Mouse (Mus musculus): Measurements from ENCODE around the gene Cd6.
A peak's percentile ranks its signal among the peaks of the same experiment; 100 is the strongest.

The Cd6 gene

GRCm38 (mm10) chr19:10798576-10798975 is 31.3 kb downstream of the Cd6 start:
- no peak for DNase-seq

GRCm38 (mm10) chr19:10794916-10795315 is 34.9 kb downstream of the Cd6 start:
- DNase-seq, result no peak

GRCm38 (mm10) chr19:10793044-10793443 is 36.8 kb downstream of the Cd6 start:
- DNase-seq, result no peak

GRCm38 (mm10) chr19:10790323-10790722 is 39.5 kb downstream of the Cd6 start:
- DNase-seq, result no peak

GRCm38 (mm10) chr19:10788242-10788641 is 41.6 kb downstream of the Cd6 start:
- no peak for DNase-seq

- DNase-seq, result no peak
These were observed 42.5 kb downstream of the Cd6 start for GRCm38 (mm10) chr19:10787406-10787805.

GRCm38 (mm10) chr19:10786753-10787152 is 43.1 kb downstream of the Cd6 start:
- DNase-seq, result no peak

GRCm38 (mm10) chr19:10784796-10785459 is 44.9 kb downstream of the Cd6 start:
- DNase-seq, result peak; percentile 42

GRCm38 (mm10) chr19:10784061-10784460 is 45.8 kb downstream of the Cd6 start:
- DNase-seq, result no peak

- no peak for DNase-seq
These were observed 46.7 kb downstream of the Cd6 start for GRCm38 (mm10) chr19:10783168-10783567.

GRCm38 (mm10) chr19:10781641-10782040 is 48.2 kb downstream of the Cd6 start:
- peak; percentile 52 for DNase-seq

- no peak for DNase-seq
These were observed 53.0 kb downstream of the Cd6 start for GRCm38 (mm10) chr19:10776906-10777305.

- DNase-seq, result no peak
These were observed 55.7 kb downstream of the Cd6 start for GRCm38 (mm10) chr19:10774141-10774540.

GRCm38 (mm10) chr19:10773384-10773783 is 56.5 kb downstream of the Cd6 start:
- DNase-seq, result no peak

- no peak for DNase-seq
These were observed 57.0 kb downstream of the Cd6 start for GRCm38 (mm10) chr19:10772866-10773265.

- no peak for DNase-seq
These were observed 57.9 kb downstream of the Cd6 start for GRCm38 (mm10) chr19:10771995-10772394.

GRCm38 (mm10) chr19:10769429-10770195 is 60.2 kb downstream of the Cd6 start:
- no peak for DNase-seq

GRCm38 (mm10) chr19:10768694-10769428 is 61.0 kb downstream of the Cd6 start:
- DNase-seq, result no peak

- no peak for DNase-seq
These were observed 62.2 kb downstream of the Cd6 start for GRCm38 (mm10) chr19:10767631-10768030.

- DNase-seq, result no peak
These were observed 66.4 kb downstream of the Cd6 start for GRCm38 (mm10) chr19:10763381-10764031.

- no peak for DNase-seq
These were observed 67.4 kb downstream of the Cd6 start for GRCm38 (mm10) chr19:10762468-10762867.

- no peak for DNase-seq
These were observed 68.0 kb downstream of the Cd6 start for GRCm38 (mm10) chr19:10761794-10762415.

Data from right cerebral cortex, postnatal 25 days (tissue).